Mouse (Mus musculus) E14TG2a.4 (cell line): Measurements from ENCODE around the gene Dcaf4.

Source experiments
- CTCF ChIP-seq: conservative IDR thresholded peaks from 2 replicates; pipeline ENCODE4 v1.5.1; 2014; ENCODE audit warnings: low read length
- POU5F1 ChIP-seq: IDR thresholded peaks from 2 replicates; pipeline ENCODE4 v1.6.1; 2014; ENCODE audit warnings: low read length, borderline replicate concordance

GRCm38 (mm10) chr12:83489748-83490147 lies 30.5 kb upstream of the Dcaf4 start:
- TF ChIP-seq CTCF (peak; percentile 23; the same call in 1 of the 2 replicates), POU5F1 (no peak)
